Mouse (Mus musculus): ENCODE data around the gene Ppt2.

GRCm38 (mm10) chr17:34652546-34652945 lies 24.2 kb upstream of the Ppt2 start:
- TF ChIP-seq CTCF (conservative IDR thresholded peaks at IDR 0.05; ENCODE audit: insufficient read depth, insufficient read length, low read depth, low read length), result no peak
- no peak for TF ChIP-seq POLR2A (IDR thresholded peaks at IDR 0.05; ENCODE audit: low read depth, low read length)
